Mouse (Mus musculus): ENCODE measurements at regions not wholly inside any gene's neighbourhood (a gene's known extent, or its start where the extent isn't known, plus 50 kb on each side); places are given as distances from the start of the nearest gene placed in this dataset.

GRCm38 (mm10) chr9:78917336-78917735 is 302.0 kb downstream of the Cd109 start:
- Histone ChIP-seq H3K4me2 (no peak overlapping the region), H3K9me3 (replicated peaks) (no peaks in the 10 kb centered on the region), H3K27ac (ENCODE audit: poor library complexity, severe bottlenecking) (no peak overlapping the region), H3K27me3 (replicated peaks) (no peaks in the 10 kb centered on the region), H3K36me3 (no peaks in the 10 kb centered on the region), H3K4me1 (replicated peaks) (0 out of 2 replicates have a peak, but pooled peaks cover 2% of the 10 kb centered on the region), H3K9ac (no peak overlapping the region), H3K4me3 (no peak overlapping the region)
- no peak for ATAC-seq (ENCODE audit: insufficient number of reproducible peaks, low FRiP score)
- 76% methylated on average over 1 of the region's 1 CpGs for WGBS

GRCm38 (mm10) chr9:78925977-78926593 is 310.7 kb downstream of the Cd109 start:
- Histone ChIP-seq H3K4me2 (no peak overlapping the region), H3K4me1 (replicated peaks) (peaks cover 11% of the 10 kb centered on the region), H3K9ac (no peak overlapping the region), H3K27me3 (replicated peaks) (no peaks in the 10 kb centered on the region), H3K9me3 (replicated peaks) (no peaks in the 10 kb centered on the region), H3K27ac (ENCODE audit: poor library complexity, severe bottlenecking) (no peak overlapping the region), H3K36me3 (no peaks in the 10 kb centered on the region), H3K4me3 (no peak overlapping the region)
- no peak for ATAC-seq (ENCODE audit: insufficient number of reproducible peaks, low FRiP score)
- 70% methylated on average over 7 of the region's 7 CpGs for WGBS

GRCm38 (mm10) chr9:78941648-78942047 is 326.3 kb downstream of the Cd109 start:
- no peak overlapping the region for H3K4me2 ChIP-seq
- H3K4me3 ChIP-seq = no peak overlapping the region
- no peak overlapping the region for H3K27ac ChIP-seq (ENCODE audit: poor library complexity, severe bottlenecking)
- H3K36me3 ChIP-seq = no peaks in the 10 kb centered on the region
- H3K4me1 ChIP-seq (replicated peaks) = no peaks in the 10 kb centered on the region
- H3K9ac ChIP-seq = no peak overlapping the region
- no peaks in the 10 kb centered on the region for H3K9me3 ChIP-seq (replicated peaks)
- no peak for ATAC-seq (ENCODE audit: insufficient number of reproducible peaks, low FRiP score)
- H3K27me3 ChIP-seq (replicated peaks) = no peaks in the 10 kb centered on the region

GRCm38 (mm10) chr9:78964813-78965212 is 349.5 kb downstream of the Cd109 start:
- no peaks in the 10 kb centered on the region for H3K36me3 ChIP-seq
- no peaks in the 10 kb centered on the region for H3K27me3 ChIP-seq (replicated peaks)
- 32% methylated on average over 1 of the region's 1 CpGs for WGBS
- no peak overlapping the region for H3K9ac ChIP-seq
- H3K27ac ChIP-seq (ENCODE audit: poor library complexity, severe bottlenecking) = no peak overlapping the region
- H3K4me3 ChIP-seq = no peak overlapping the region
- H3K4me1 ChIP-seq (replicated peaks) = no peaks in the 10 kb centered on the region
- no peak overlapping the region for H3K4me2 ChIP-seq
- ATAC-seq (ENCODE audit: insufficient number of reproducible peaks, low FRiP score) = no peak
- H3K9me3 ChIP-seq (replicated peaks) = no peaks in the 10 kb centered on the region

- no peaks in the 10 kb centered on the region for H3K9me3 ChIP-seq (replicated peaks)
- no peak for ATAC-seq (ENCODE audit: insufficient number of reproducible peaks, low FRiP score)
- no peak overlapping the region for H3K4me3 ChIP-seq
- WGBS = 71% methylated on average over 14 of the region's 14 CpGs
- H3K4me2 ChIP-seq = no peak overlapping the region
- H3K27ac ChIP-seq (ENCODE audit: poor library complexity, severe bottlenecking) = no peak overlapping the region
- H3K27me3 ChIP-seq (replicated peaks) = no peaks in the 10 kb centered on the region
- no peaks in the 10 kb centered on the region for H3K4me1 ChIP-seq (replicated peaks)
- H3K9ac ChIP-seq = no peak overlapping the region
- no peaks in the 10 kb centered on the region for H3K36me3 ChIP-seq
Measured at GRCm38 (mm10) chr9:78965226-78965950, 350.0 kb downstream of the Cd109 start.

GRCm38 (mm10) chr9:78971731-78972130 is 356.4 kb downstream of the Cd109 start:
- no peak overlapping the region for H3K9ac ChIP-seq
- no peak overlapping the region for H3K27ac ChIP-seq (ENCODE audit: poor library complexity, severe bottlenecking)
- H3K4me3 ChIP-seq = no peak overlapping the region
- no peak overlapping the region for H3K4me2 ChIP-seq
- 67% methylated on average over 3 of the region's 3 CpGs for WGBS
- H3K9me3 ChIP-seq (replicated peaks) = no peaks in the 10 kb centered on the region
- no peaks in the 10 kb centered on the region for H3K36me3 ChIP-seq
- no peaks in the 10 kb centered on the region for H3K4me1 ChIP-seq (replicated peaks)
- no peak for ATAC-seq (ENCODE audit: insufficient number of reproducible peaks, low FRiP score)
- no peaks in the 10 kb centered on the region for H3K27me3 ChIP-seq (replicated peaks)

- no peaks in the 10 kb centered on the region for H3K36me3 ChIP-seq
- H3K9ac ChIP-seq = no peak overlapping the region
- 75% methylated on average over 2 of the region's 2 CpGs for WGBS
- no peak overlapping the region for H3K4me3 ChIP-seq
- H3K4me2 ChIP-seq = no peak overlapping the region
- ATAC-seq (ENCODE audit: insufficient number of reproducible peaks, low FRiP score) = no peak
- no peaks in the 10 kb centered on the region for H3K27me3 ChIP-seq (replicated peaks)
- no peaks in the 10 kb centered on the region for H3K9me3 ChIP-seq (replicated peaks)
- no peaks in the 10 kb centered on the region for H3K4me1 ChIP-seq (replicated peaks)
- H3K27ac ChIP-seq (ENCODE audit: poor library complexity, severe bottlenecking) = no peak overlapping the region
Measured at GRCm38 (mm10) chr9:78983734-78984133, 368.4 kb downstream of the Cd109 start.

- 76% methylated on average over 5 of the region's 5 CpGs for WGBS
- no peak overlapping the region for H3K4me3 ChIP-seq
- no peak overlapping the region for H3K27ac ChIP-seq (ENCODE audit: poor library complexity, severe bottlenecking)
- H3K27me3 ChIP-seq (replicated peaks) = no peaks in the 10 kb centered on the region
- H3K9me3 ChIP-seq (replicated peaks) = no peaks in the 10 kb centered on the region
- ATAC-seq (ENCODE audit: insufficient number of reproducible peaks, low FRiP score) = no peak
- H3K4me2 ChIP-seq = no peak overlapping the region
- H3K9ac ChIP-seq = no peak overlapping the region
- no peaks in the 10 kb centered on the region for H3K4me1 ChIP-seq (replicated peaks)
- H3K36me3 ChIP-seq = no peaks in the 10 kb centered on the region
Measured at GRCm38 (mm10) chr9:78985184-78985864, 370.0 kb downstream of the Cd109 start.

- Histone ChIP-seq H3K4me1 (replicated peaks) (no peaks in the 10 kb centered on the region), H3K4me2 (no peak overlapping the region), H3K9me3 (replicated peaks) (no peaks in the 10 kb centered on the region), H3K9ac (no peak overlapping the region), H3K27me3 (replicated peaks) (no peaks in the 10 kb centered on the region), H3K4me3 (no peak overlapping the region), H3K27ac (ENCODE audit: poor library complexity, severe bottlenecking) (no peak overlapping the region), H3K36me3 (no peaks in the 10 kb centered on the region)
- no peak for ATAC-seq (ENCODE audit: insufficient number of reproducible peaks, low FRiP score)
- WGBS = 66% methylated on average over 4 of the region's 4 CpGs
Measured at GRCm38 (mm10) chr9:78991310-78991709, 376.0 kb downstream of the Cd109 start.

GRCm38 (mm10) chr9:79001081-79001480 is 385.7 kb downstream of the Cd109 start:
- H3K27ac ChIP-seq (ENCODE audit: poor library complexity, severe bottlenecking) = no peak overlapping the region
- H3K27me3 ChIP-seq (replicated peaks) = no peaks in the 10 kb centered on the region
- no peaks in the 10 kb centered on the region for H3K4me1 ChIP-seq (replicated peaks)
- H3K9me3 ChIP-seq (replicated peaks) = no peaks in the 10 kb centered on the region
- ATAC-seq (ENCODE audit: insufficient number of reproducible peaks, low FRiP score) = no peak
- H3K4me2 ChIP-seq = no peak overlapping the region
- H3K4me3 ChIP-seq = no peak overlapping the region
- H3K9ac ChIP-seq = no peak overlapping the region
- H3K36me3 ChIP-seq = no peaks in the 10 kb centered on the region

GRCm38 (mm10) chr9:79001930-79002329 is 386.6 kb downstream of the Cd109 start:
- H3K9me3 ChIP-seq (replicated peaks) = no peaks in the 10 kb centered on the region
- WGBS = 74% methylated on average over 1 of the region's 1 CpGs
- H3K36me3 ChIP-seq = no peaks in the 10 kb centered on the region
- no peak overlapping the region for H3K9ac ChIP-seq
- no peak overlapping the region for H3K4me3 ChIP-seq
- H3K4me2 ChIP-seq = no peak overlapping the region
- H3K27ac ChIP-seq (ENCODE audit: poor library complexity, severe bottlenecking) = no peak overlapping the region
- ATAC-seq (ENCODE audit: insufficient number of reproducible peaks, low FRiP score) = no peak
- H3K27me3 ChIP-seq (replicated peaks) = no peaks in the 10 kb centered on the region
- H3K4me1 ChIP-seq (replicated peaks) = no peaks in the 10 kb centered on the region
